Mouse (Mus musculus) T-cell, adult 2 months (primary cell): ENCODE results near the gene Zfp454.

Experiments used
- DNase-seq: peaks from one replicate; pipeline ENCODE4 v3.0.0; 2022; ENCODE audit warnings: low spot score

Zfp454 gene

DNA sequence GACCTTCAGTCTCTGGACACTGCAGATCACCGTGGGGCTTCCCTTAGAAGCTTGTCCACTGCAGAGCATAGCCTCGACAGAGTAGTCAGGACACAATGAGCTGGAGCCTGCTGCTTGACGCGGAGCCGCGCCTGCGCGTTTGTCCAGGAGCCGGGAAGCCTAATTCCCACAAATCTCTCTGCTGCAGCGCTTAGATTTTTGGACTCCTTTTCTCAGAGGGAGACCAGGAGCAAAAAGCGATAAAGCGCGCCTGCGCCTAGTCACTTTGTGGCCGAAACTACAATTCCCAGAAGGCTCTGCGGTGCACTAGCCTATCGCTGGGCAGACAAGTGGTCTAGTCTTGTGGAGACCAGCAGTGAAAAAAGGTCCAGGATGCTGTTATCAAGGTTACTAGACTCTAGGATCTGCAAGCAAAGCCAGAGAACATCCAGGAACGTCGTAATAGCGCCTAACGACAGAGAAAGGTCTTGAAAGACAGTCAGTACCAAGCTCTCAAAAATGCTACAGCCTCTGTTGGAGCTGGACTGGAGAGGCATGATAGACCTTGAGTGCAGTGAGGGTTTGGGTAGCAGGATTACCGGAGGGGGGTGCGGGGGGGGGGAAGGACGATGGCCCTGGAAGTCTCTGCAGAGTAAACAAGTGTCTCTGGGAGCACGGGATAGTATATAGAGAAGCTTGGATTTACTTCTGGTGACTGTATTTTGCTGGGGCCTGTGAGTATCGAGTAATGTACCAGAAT is at the start of gene Zfp454:
Zfp454 (minus strand) TSS at position 262 of the 739 bp plus-strand sequence.
- DNase-seq: peak; percentile 1

DNA sequence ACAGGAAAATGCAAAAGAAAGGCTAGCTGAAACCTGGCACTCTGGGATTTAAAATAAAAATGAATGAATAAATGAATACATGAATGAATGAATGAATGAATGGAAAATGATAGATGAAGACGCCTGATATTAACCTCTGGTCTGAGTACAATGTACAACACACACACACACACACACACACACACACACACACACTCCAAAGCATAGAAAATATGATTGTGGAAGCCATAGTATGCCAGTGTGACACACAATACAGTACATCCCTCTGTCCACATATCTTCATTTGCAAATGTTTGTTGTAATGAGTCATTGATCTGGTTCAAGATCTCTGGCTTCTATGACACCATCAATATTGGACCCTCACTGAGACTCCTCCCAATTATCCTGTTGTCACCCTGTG is 44.6 kb upstream of the Zfp454 start:
- DNase-seq: no peak

DNA sequence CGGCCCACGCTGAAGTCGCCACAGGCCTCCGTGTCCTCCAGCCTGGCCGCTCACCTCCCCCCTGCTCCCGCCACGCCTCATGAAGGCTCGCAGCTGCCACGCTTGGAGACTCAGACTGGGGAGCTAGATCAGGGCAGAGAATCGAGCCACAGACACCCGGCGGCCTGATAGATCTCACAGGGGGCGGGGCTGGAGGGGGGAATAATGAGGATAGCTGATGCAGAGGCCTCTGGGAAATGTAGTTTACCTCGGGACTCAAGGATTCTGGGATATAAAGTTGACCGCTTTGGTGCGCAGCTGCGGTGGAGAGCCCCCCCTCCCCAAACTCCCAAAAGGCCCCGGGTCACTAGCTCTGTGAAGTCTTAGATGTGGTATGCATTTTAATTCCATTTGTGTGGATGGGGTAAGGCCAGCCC is 44.0 kb upstream of the Zfp454 start, which contains the start of gene Zfp354b:
Zfp354b (minus strand) TSS at position 183 of the 416 bp plus-strand sequence.
- peak; percentile 45 for DNase-seq

DNA sequence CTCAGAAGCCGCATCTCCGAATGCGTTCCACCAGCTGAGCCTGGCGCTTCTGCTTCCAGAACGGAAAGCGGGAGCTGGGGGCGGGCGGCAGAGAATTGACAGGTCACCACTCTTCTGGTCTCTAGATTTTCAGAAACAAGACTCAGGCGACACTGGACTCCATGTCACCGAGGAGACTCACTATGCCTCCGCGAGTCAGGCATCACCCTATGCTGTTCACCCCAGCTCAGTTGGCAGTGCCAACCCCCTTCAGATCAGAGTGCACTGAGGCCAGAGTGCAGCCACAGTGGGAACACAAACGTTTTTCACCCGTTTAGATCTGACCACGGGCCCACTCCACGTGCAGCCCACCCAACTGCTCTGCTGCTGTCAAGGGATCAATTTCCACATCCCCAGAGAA is 43.6 kb upstream of the Zfp454 start:
- DNase-seq: no peak

GRCm38 (mm10) chr11:50930469-50931014 is 43.1 kb upstream of the Zfp454 start:
- DNase-seq: no peak

GRCm38 (mm10) chr11:50915671-50916320 is 28.3 kb upstream of the Zfp454 start, which contains the start of gene Zfp2:
TSS of gene Zfp2 (minus strand) at chr11:50916165.
- peak; percentile 93 for DNase-seq

DNA sequence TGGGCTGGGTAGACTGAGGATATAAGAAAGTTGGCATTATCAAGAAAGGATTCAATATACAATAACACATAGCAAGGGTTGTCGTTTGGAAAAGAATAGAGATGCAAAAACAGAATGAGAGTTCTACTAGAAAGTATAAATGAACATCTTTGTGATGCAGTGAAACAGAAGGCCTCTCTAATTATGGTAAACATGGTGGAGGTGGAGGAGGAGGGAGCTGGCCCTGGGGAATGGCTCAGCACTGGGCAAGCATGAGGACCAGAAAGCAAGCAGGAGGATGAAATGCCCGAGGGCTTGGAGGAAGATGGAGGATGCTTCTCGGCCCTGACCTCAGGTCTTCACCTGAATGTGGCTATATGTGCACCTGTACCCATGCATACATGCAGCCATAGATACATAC is 27.0 kb upstream of the Zfp454 start:
- no peak for DNase-seq

- no peak for DNase-seq
Observed at GRCm38 (mm10) chr11:50913301-50913700, 25.9 kb upstream of the Zfp454 start.

GRCm38 (mm10) chr11:50908136-50908535 is 20.7 kb upstream of the Zfp454 start:
- no peak for DNase-seq

DNA sequence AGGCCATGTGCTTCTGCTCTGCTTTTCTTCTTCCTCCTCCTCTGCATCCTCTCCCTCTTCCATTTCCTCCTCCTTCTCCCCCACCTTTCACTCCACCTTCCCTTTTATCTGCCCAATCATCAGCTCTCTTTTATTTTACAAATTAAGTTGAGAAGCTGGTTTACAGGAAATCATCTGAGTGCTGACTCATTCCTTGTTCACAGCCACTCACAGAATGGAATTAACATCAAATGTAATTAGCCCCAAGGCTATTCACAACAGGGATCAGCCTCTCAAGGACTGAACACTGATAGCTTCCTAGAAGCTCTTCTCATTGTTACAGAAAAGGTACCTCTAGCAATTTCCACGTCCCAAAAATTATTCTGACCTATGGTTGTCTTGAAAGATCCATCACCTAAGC is 9.9 kb upstream of the Zfp454 start:
- no peak for DNase-seq

GRCm38 (mm10) chr11:50892441-50892840 is 5.0 kb upstream of the Zfp454 start:
- no peak for DNase-seq

GRCm38 (mm10) chr11:50886933-50887293 is 538 bp downstream of the Zfp454 start:
- no peak for DNase-seq

DNA sequence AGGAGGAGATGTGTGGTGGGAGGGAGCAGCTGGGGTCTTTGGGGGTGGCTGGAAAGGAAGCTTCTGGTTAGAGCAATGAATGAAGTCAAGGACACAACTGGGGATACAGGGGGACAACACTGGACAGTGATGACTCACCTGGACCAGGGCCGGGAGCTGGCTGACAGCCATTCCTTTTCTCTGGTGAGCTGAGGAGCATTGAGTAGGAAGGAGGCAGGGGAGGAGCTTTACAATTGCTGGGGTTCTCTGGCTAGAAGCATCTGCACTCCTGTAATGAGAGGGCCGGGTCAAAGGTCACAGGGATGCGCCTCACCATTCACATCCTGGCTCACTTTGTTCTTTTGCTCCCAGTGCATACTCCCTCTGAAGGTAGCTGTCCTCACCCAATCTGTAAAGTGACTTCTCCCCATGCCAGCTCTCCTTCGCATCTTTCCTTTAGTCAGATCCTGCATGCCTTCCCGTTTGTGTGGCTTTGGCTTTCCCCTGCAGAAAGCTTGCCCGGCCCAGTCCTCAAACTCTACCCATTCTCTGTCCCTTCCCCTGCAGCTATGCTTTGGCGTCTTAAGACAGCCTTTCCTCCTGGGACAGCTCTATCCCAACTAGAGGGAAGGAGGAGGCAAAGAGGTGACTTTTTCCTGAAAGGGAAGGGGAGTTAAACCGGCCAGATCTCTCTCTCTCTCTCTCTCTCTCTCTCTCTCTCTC is 1.1 kb downstream of the Zfp454 start:
- no peak for DNase-seq

DNA sequence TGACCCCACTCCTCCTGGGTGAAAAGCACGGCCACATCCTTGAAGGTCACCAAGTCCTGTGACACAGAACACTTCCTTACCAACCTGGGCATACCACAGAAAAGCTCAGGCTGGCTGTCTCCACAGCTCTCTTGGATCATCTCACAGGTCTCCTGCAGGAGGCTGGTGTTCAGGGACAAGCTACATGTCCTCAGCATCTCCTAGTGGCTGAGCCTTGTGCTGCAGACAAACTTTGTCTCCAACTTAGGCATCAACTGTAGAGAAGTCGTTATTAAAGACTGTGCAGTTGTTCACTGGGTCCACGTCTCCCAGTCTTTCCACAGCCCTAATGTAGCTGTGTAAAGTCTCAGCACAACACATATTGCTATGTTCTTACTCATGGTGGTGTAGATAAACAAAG is 3.7 kb downstream of the Zfp454 start:
- peak; percentile 0 for DNase-seq

GRCm38 (mm10) chr11:50878641-50879040 is 8.8 kb downstream of the Zfp454 start:
- no peak for DNase-seq

GRCm38 (mm10) chr11:50850989-50851601 is 36.4 kb downstream of the Zfp454 start:
- DNase-seq: peak; percentile 39

DNA sequence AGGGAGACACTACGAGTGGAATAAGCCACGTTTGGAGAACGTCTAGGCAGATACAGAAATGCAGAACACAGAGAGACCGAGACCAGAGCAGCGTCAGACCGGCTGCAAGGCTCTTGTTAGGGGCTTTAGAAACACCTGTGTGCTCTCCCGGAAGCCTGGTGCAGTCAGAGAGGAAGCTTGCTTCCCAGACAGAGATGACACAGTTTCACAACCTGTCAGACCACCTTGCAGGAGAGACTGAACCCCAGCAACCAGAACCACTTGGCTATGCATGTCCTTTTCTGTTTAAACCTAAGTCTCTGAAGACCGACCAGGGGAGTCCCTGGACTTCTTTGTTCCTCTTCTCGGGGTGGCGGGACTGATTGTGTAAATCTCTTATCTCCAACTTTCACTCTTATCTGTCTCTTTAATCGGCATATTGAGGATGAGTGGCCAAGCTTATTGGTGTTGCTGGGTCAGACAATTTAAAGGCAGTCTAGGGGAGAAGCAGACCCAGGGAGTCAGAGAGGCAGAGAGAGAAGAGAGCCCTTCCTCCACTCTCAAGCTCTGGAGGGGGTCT is 37.2 kb downstream of the Zfp454 start, which contains the start of gene Grm6:
Grm6 (plus strand) TSS at position 509 of the 559 bp plus-strand sequence.
- DNase-seq: peak; percentile 37

GRCm38 (mm10) chr11:50849310-50849709 is 38.1 kb downstream of the Zfp454 start:
- no peak for DNase-seq

GRCm38 (mm10) chr11:50848520-50849137 is 38.8 kb downstream of the Zfp454 start:
- DNase-seq: no peak

DNA sequence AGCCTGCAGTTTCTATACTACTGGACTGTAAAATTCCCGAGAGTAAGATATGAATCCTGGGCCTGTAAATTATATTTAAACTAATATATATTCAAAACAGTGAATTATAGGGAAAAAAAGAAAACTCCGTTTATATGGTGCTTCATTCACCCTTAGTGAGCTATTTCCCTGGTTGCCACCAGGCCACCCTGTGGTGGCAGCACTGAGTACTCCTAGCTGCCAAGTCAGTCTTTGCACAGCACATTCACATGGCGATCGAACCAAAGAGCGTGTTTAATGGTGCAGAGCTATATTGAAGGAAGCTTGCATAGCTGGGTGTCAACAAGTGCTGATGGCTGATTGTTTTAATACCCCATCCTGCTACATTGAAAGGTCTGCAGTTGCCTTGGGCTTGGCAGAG is 40.4 kb downstream of the Zfp454 start:
- peak; percentile 34 for DNase-seq

DNA sequence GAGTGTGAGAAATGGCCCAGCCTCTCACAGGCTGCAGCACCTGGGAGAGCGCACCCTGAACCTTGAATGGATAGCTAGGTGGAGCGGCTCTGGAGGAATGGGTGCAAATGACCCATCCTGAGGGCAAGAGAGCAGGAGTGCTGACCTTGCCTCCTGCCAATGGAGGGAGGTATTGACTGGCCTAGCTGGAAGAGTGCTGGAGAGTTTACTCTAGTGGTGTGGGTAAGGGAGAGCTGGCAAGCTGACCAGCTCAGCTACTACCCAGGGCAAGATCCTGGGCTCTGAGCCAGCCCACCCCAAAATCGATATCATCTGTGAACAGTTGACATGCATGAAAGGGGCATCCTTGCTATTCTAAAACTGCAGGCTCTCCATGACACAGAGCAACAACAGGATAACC is 41.5 kb downstream of the Zfp454 start:
- DNase-seq: no peak
